Mouse (Mus musculus) cerebellum, postnatal 4 days (tissue): ENCODE results near the gene Saxo2.

ENCODE experiments used
- DNase-seq, 2 experiments: peaks; one replicate each; pipeline ENCODE4 v3.0.0; 2022; ENCODE audit warnings: low spot score in 2 of 2, mixed read lengths in 1 of 2

The Saxo2 gene

GRCm38 (mm10) chr7:82648353-82649080, at the start of gene Saxo2, which contains the start of gene Efl1:
TSS of gene Saxo2 (minus strand) at chr7:82648528.
TSS of gene Efl1 (plus strand) at chr7:82648614.
- DNase-seq = peak; percentile 93 to 96

DNA sequence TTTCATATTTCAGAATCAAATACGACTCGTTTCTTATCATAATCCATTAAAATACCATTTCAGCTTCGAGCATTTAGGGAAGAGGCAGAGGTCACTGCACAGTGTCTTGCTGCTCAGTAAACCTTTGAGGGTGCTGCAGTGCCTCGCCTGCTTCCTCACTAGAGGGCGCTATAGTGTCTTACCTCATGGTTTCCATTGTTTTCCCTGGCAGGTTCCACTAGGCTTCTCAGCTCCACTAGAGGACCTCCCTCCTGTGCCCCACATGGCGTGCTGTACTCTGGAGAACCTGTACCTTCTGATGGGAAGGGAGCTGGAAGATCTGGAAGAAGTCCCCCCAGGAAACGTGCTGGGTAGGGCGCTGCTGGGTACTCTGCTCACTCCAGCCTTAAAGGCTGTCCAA, 49.3 kb upstream of the Saxo2 start:
- no peak for DNase-seq

GRCm38 (mm10) chr7:82691021-82691738, 42.9 kb upstream of the Saxo2 start:
- DNase-seq = no peak

DNA sequence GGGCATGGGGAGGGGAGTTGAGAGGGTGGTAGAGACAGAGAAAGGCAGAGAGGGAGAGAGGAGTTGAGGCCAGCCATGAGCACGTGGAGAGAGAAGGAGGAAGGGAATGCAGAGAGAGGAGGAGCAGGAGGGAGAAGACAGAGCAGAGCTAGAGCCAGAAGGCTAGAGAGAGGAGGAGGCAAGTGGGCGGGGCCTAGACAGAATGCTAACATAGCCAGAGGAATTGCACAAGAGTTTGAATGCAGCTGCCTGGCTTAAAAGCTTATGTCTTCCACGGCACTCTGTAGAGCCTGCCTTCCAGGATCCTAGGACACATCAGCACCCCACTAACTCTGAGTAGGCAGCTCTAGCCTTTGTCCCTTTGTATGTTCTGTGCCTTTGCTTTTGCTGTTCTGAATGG, 40.4 kb upstream of the Saxo2 start:
- DNase-seq = no peak

DNA sequence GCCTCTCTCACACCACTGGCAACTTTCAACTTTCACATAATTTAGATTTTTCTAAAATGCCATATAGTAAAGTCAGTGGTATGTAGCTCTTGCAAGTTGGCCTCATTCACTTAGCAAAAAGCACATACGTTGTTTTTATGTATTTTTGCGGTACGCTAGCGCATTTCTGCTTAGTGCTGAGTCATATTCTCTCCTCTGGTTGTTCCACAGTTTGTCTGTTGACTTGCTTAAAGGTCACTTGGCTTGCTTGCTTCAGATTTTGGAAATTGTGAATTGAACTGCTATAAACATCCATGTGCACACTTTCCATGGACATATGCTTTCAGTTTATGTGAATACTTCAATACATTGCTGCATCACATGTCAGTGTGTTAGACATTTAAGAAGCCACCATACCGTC, 31.6 kb upstream of the Saxo2 start:
- no peak for DNase-seq

GRCm38 (mm10) chr7:82676834-82677233, 28.5 kb upstream of the Saxo2 start:
- DNase-seq = no peak

DNA sequence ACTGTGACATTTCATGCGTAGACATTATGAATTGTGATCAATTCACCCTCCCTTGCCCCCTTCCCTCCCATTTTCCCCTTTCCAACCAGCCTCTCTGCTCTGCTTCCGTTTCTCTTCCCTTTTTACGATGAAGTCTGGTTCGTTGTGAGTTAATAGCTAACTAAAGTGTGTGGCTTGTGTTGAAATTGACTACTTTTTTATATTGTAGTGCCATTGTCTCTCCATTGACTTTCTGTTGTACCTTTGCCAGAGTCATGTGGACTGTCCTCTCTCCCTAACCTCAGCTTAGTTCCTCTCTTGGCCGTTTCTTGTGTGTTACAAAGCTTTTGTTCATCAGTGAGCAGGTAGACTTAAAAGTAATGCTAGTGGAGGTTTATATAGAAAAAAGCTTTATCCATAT, 27.7 kb upstream of the Saxo2 start:
- no peak for DNase-seq

DNA sequence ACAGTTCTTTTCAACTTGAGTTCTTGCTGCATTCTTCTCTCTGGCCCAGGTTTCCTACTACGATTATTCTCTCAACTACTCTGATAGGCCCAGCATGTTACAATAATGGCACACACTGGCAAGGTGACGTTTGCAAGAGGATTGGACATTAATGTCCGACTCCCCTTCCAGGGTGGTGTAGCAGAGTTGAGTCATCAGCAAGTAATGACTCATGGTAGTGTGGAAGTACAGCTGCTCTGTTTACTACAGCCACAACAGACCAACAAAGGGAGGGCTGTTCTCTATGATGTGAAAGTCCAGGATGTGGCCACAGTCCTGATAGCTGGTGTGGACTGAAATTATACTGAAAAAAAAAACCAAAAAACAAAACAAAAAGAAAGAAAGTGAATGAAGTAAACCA, 16.3 kb upstream of the Saxo2 start:
- no peak for DNase-seq

DNA sequence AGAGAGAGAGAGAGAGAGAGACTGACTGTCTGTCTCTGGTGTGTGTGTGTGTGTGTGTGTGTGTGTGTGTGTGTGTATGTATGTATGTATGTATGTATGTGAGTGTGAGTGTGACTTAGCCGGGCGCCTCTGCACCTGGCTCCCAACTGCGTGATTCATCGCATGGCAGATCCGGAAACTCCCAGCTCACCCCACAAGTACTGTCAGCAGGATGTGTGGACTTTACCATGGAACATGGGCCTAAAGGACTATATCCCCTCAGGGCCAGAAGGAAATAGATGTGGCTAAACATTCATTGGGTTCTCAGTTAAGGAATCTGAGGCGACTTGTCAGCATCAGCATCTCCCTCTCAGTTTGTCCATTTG, 735 bp upstream of the Saxo2 start:
- no peak for DNase-seq

GRCm38 (mm10) chr7:82647909-82648308, 419 bp downstream of the Saxo2 start:
- DNase-seq = no peak

GRCm38 (mm10) chr7:82647183-82647582, 1.1 kb downstream of the Saxo2 start:
- DNase-seq = no peak

GRCm38 (mm10) chr7:82625342-82625741, 23.0 kb downstream of the Saxo2 start:
- DNase-seq = no peak

DNA sequence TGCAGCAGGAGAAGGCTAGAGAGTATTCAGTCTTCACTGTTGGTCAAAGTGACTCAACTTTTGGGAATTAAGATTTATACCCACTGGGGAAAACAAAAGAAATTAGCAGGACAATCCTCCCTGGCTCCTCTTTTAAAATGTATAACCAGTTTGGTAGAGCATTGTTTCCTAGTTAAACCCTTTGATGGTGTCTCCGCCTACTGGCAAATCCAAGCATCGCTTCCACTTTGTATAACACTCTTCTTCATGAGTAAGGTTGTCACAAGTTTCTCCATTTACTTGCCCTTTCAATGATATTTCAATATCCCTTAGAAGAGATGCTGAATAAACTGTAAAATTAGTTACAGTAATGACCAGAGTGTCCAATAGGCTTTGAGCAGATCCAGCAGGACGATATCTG, 38.7 kb downstream of the Saxo2 start:
- DNase-seq = peak in 1 of 2 experiments; percentile 15

DNA sequence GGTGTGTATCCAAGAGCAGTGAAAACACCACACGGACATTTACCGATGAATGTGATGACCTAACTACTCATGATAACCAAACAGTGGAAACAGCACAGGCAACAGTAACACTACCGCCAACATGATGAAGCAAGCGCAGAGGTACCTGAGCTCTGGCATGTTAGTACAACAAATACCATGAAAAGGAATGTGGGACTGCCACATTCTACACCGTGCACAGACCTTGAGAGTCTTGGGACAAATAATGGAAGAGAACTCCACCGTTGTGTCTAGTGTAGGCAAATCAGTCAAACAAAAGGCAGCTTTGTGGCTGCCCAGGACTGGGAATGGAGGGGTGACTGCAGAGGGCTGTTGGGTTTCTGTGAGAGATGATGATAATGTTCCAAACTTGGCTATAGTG, 42.9 kb downstream of the Saxo2 start:
- no peak for DNase-seq

DNA sequence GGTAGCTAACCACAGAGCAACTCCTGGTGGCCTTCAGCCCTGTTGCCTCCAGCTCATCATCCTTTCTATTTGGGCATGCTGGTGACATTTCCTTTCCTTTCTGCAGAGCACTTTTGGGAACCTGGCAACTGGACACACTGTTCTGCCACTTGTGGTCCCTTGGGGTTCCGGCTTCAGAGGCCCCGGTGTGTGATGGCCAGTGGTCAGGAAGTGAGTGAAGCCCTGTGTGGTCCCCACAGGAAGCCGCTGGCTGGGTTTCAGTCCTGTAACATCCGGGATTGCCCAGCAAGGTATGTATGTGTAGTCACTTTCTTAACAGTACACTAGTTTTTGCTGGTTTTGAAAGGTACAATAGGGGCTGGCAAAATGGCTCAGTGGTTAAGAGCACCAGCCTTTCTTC, 46.3 kb downstream of the Saxo2 start:
- no peak for DNase-seq

GRCm38 (mm10) chr7:82590931-82591330, 57.4 kb downstream of the Saxo2 start:
- DNase-seq = no peak
